Mouse (Mus musculus) testis, adult 2 months (tissue): ENCODE measurements at regions not wholly inside any gene's neighbourhood (a gene's known extent, or its start where the extent isn't known, plus 50 kb on each side); places are given as distances from the start of the nearest gene placed in this dataset.

Experiments
- H3K27ac ChIP-seq: fragments of 200-500 bp; 2 replicates; pipeline ENCODE4 v1.5.1; 2012; ENCODE audit warnings: low read depth, low read length; ENCODE audit not compliant: control insufficient read depth, insufficient read depth
- H3K27me3 ChIP-seq: fragments of 200-500 bp; 2 replicates; pipeline ENCODE4 v1.6.1; 2012; ENCODE audit warnings: mild to moderate bottlenecking, low read length, moderate library complexity; ENCODE audit not compliant: control insufficient read depth, insufficient read depth
- H3K36me3 ChIP-seq: fragments of 200-500 bp; 2 replicates; pipeline ENCODE4 v1.6.1; 2012; ENCODE audit warnings: mild to moderate bottlenecking, low read length; ENCODE audit not compliant: control insufficient read depth, insufficient read depth
- H3K4me1 ChIP-seq: fragments of 200-500 bp; 2 replicates; pipeline ENCODE4 v1.6.1; 2012; ENCODE audit warnings: low read length; ENCODE audit not compliant: control insufficient read depth, insufficient read depth
- H3K4me3 ChIP-seq: fragments of 200-500 bp; 2 replicates; pipeline ENCODE4 v1.5.1; 2012; ENCODE audit warnings: low read depth, mild to moderate bottlenecking, low read length, moderate library complexity, mixed read lengths; ENCODE audit not compliant: control insufficient read depth
- CTCF ChIP-seq: fragments of 200-500 bp; IDR thresholded peaks from 2 replicates; pipeline ENCODE4 v1.5.1; 2012; ENCODE audit warnings: low read depth, mild to moderate bottlenecking, inconsistent platforms, low read length, moderate library complexity; ENCODE audit not compliant: control insufficient read depth, insufficient read depth, insufficient replicate concordance
- POLR2A ChIP-seq: fragments of 200-500 bp; IDR thresholded peaks from 2 replicates; pipeline ENCODE4 v1.6.1; 2012; ENCODE audit warnings: low read depth, mild to moderate bottlenecking, inconsistent platforms, low read length, moderate library complexity; ENCODE audit not compliant: control insufficient read depth

GRCm38 (mm10) chr1:105087623-105088022, 268.9 kb downstream of the Rnf152 start:
- Histone ChIP-seq H3K36me3 (no peaks in the 10 kb centered on the region), H3K4me1 (no peaks in the 10 kb centered on the region), H3K27ac (no peak overlapping the region), H3K4me3 (no peak overlapping the region), H3K27me3 (no peaks in the 10 kb centered on the region)
- TF ChIP-seq POLR2A (no peak), CTCF (no peak)

DNA sequence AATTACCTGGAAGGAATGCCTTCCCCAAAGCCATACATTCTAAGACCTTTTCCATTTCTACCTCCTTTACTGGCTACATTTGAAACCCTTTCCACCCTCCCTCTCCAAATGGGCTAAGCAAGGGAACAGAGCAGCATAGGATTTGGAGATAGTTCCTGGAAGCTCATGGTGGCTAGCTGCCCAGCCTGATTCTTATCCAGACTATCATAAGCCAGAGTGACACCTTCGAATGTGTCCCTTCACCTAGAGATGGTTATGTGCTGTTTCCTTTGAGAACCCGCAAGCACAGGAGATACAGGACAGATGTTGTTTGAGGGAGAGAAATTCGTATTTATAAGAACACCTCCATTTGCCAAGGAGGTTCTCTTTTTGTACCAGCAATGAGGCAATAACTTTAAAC, 272.0 kb downstream of the Rnf152 start:
- Histone ChIP-seq H3K4me3 (no peak overlapping the region), H3K4me1 (no peaks in the 10 kb centered on the region), H3K36me3 (no peaks in the 10 kb centered on the region), H3K27ac (no peak overlapping the region), H3K27me3 (no peaks in the 10 kb centered on the region)
- TF ChIP-seq CTCF (no peak), POLR2A (no peak)

GRCm38 (mm10) chr1:105083551-105084103, 272.9 kb downstream of the Rnf152 start:
- Histone ChIP-seq H3K4me3 (no peak overlapping the region), H3K27ac (no peak overlapping the region), H3K4me1 (no peaks in the 10 kb centered on the region), H3K27me3 (no peaks in the 10 kb centered on the region), H3K36me3 (no peaks in the 10 kb centered on the region)
- TF ChIP-seq POLR2A (no peak), CTCF (no peak)

DNA sequence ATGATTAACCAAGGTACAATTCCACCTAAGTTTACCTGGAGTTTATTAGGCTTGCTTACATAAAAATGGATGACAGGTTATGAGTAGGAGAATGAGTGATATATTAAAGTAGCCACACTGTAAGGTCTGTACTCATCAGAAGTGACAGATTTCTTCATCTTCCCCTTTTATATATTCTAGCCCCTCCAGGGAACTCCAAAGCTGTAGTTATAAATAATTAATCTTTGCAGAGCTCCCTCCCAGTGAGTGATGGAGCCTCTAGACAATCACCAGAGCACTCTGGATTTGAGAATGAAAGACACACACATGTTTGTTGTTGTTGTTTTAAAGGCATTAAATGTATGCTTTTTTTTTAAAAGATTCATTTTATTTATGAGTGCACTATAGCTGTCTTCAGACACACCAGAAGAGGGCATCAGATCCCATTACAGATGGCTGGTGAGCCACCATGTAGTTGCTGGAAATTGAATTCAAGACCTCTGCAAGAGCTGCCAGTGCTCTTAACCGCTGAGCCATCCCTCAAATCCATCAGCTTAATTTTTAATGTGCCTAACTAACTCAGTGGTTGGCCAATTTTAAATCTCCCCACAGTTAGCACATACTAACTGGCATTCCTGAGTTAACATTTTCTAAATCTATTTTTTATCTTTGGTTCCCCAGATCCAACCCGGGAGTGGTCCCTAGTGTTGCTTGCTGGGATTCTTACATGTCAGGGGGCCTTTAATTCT, 273.5 kb downstream of the Rnf152 start:
- H3K4me1 ChIP-seq, result no peaks in the 10 kb centered on the region
- no peak for TF ChIP-seq CTCF
- TF ChIP-seq POLR2A, result no peak
- no peaks in the 10 kb centered on the region for H3K27me3 ChIP-seq
- no peak overlapping the region for H3K4me3 ChIP-seq
- H3K27ac ChIP-seq, result no peak overlapping the region
- H3K36me3 ChIP-seq, result no peaks in the 10 kb centered on the region

DNA sequence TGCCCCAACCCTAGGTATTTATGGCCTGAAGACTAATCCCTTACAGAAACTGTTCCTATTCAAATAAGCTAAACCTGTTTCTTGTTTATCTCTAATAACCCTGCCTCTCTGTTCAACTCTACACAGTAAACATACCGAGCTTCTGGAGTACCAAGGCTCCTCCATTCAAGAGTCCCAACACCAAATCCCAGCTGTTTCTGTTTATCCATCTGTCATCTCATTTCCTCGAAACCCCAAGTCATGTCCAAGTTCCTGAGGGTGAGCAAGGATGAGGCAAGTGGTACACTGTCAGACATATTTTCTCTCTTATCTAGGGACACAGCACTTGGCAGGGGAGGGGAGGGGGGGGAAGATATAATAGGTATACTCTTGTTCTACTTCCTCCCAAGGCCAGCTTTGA, 274.6 kb downstream of the Rnf152 start:
- no peak overlapping the region for H3K27ac ChIP-seq
- no peaks in the 10 kb centered on the region for H3K36me3 ChIP-seq
- TF ChIP-seq CTCF (no peak), POLR2A (no peak)
- H3K4me1 ChIP-seq, result no peaks in the 10 kb centered on the region
- no peaks in the 10 kb centered on the region for H3K27me3 ChIP-seq
- H3K4me3 ChIP-seq, result no peak overlapping the region

- Histone ChIP-seq H3K36me3 (no peaks in the 10 kb centered on the region), H3K27me3 (no peaks in the 10 kb centered on the region), H3K4me3 (no peak overlapping the region), H3K4me1 (no peaks in the 10 kb centered on the region), H3K27ac (no peak overlapping the region)
- TF ChIP-seq POLR2A, result no peak
- no peak for TF ChIP-seq CTCF
These were observed 277.1 kb downstream of the Rnf152 start for GRCm38 (mm10) chr1:105079437-105079836.

DNA sequence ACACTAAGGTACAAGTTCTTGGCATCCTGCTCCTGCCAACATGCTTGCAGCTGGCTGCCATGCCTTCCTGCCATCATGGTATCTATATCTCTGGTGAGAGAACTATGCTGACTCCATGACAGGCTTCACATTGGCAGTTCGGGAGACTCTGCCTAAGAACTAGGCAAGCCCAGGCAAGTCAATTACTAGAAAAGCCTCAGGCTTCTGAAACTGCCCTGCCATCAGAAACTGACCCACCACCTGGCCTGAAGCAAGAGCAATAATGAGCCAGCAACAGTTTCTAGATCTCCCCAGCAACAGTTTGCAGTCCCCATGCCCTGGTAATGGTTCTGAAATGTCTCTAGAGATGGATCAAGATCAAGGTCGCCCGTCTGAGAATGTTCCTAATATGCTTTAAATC, 280.8 kb downstream of the Rnf152 start:
- Histone ChIP-seq H3K27me3 (no peaks in the 10 kb centered on the region), H3K4me3 (no peak overlapping the region), H3K4me1 (no peaks in the 10 kb centered on the region), H3K27ac (no peak overlapping the region), H3K36me3 (no peaks in the 10 kb centered on the region)
- no peak for TF ChIP-seq POLR2A
- TF ChIP-seq CTCF, result no peak
